Mouse (Mus musculus): ENCODE data around the gene Gm3646. TPM values are rescaled to one million over a fixed set of nuclear protein-coding genes. Genes with fewer than 3 reads are reported as not detected.

Gm3646 gene
- polyA plus RNA-seq, 1 experiment from 2014 or later = 1.1 TPM

DNA sequence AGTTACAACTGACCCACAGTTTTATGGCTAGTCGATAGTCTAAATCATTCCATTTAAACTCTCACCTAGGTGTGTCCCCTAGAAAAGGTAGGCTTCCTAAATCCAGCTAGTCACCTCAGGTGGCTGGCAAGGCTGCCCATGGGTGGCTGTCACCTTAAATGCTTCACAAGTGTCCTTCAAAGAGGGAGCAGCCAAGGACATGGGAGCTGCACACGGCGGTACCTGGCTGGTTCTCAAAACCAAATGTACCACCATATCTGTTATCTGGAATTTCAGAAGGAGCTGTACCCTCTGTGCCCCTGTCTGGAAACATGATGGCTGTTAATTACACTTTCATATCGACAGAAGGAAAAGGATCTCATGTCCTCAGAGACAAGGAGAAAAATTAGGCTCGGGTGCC lies 31.6 kb downstream of the Gm3646 start:
- no peaks in the 10 kb centered on the region for H3K27me3 ChIP-seq (ENCODE audit: control insufficient read depth, insufficient read depth, low read length)
- no peak overlapping the region for H3K4me3 ChIP-seq (ENCODE audit: low read depth, low read length)
- ATAC-seq (replicated peaks; ENCODE audit: insufficient number of reproducible peaks, low FRiP score, low TSS enrichment) = no peak
- no peak overlapping the region for H3K9ac ChIP-seq (ENCODE audit: low read depth, low read length)
- no peak overlapping the region for H3K27ac ChIP-seq (ENCODE audit: low read depth, low read length)
- no peaks in the 10 kb centered on the region for H3K9me3 ChIP-seq (replicated peaks; ENCODE audit: control insufficient read depth, low read length)
- peaks cover 6% of the 10 kb centered on the region for H3K4me1 ChIP-seq (ENCODE audit: control insufficient read depth, insufficient read depth, low read length)
- 71% methylated on average over 5 of the region's 5 CpGs for WGBS (ENCODE audit: insufficient replicate concordance)
- no peak overlapping the region for H3K4me2 ChIP-seq
- H3K36me3 ChIP-seq (ENCODE audit: control insufficient read depth, insufficient read depth, low read length) = no peaks in the 10 kb centered on the region

DNA sequence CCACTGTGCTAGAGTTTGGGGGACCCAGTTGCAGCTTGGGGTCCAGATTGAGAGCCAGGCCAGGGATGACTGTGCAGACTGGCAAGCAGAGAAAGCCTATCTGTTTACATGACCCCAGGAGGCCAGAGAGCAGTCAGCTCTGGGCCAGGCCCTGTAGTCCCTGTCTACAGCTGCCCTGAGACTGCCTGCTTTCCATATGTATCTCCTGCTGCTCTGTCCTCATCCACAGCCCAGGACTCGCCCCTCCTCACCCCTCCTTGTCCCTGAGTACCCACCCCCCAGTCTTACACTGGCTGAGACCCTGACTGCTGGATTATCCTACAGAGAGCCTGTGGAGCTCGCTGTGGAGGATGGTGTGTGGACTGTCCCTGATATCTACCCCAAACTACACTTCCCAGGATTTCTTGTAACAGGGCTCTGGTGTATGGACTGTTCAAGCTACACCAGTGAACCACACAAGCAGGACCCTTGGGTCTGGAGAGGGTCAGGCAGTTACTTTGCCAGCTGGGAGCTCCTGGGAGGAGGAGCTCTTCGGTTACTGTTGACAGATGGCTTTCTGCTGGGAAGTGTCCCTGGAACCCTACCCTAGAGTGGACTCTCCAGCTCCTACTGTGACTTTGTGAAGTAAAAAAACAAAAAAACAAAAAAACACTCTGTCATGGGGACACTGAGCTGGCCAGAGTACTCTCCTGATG lies 32.6 kb downstream of the Gm3646 start:
- H3K4me2 ChIP-seq = no peak overlapping the region
- no peaks in the 10 kb centered on the region for H3K27me3 ChIP-seq (ENCODE audit: control insufficient read depth, insufficient read depth, low read length)
- H3K27ac ChIP-seq (ENCODE audit: low read depth, low read length) = no peak overlapping the region
- H3K4me1 ChIP-seq (ENCODE audit: control insufficient read depth, insufficient read depth, low read length) = peaks cover 6% of the 10 kb centered on the region
- ATAC-seq (replicated peaks; ENCODE audit: insufficient number of reproducible peaks, low FRiP score, low TSS enrichment) = no peak
- WGBS (ENCODE audit: insufficient replicate concordance) = 16% methylated on average over 3 of the region's 3 CpGs
- H3K9me3 ChIP-seq (replicated peaks; ENCODE audit: control insufficient read depth, low read length) = no peaks in the 10 kb centered on the region
- no peak overlapping the region for H3K4me3 ChIP-seq (ENCODE audit: low read depth, low read length)
- H3K36me3 ChIP-seq (ENCODE audit: control insufficient read depth, insufficient read depth, low read length) = no peaks in the 10 kb centered on the region
- no peak overlapping the region for H3K9ac ChIP-seq (ENCODE audit: low read depth, low read length)

DNA sequence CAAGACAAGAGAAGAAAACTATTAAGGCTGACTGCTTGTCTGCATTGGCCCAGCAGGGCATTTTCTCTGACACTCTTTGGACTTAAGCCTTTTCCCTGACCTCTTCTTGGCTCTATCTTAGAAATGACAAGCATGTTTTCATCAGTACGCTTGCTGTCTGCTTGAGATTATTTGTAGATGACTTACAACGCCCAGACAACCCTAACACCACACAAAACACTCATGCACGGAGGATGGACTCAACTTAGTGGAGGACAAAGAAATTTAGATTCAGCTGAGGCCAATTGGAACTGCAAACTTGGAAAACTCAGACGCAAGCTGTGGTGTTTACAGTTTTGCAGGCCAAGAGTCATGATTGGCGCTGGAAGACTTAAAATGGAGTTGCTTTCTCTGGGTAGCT lies 34.7 kb downstream of the Gm3646 start:
- 58% methylated on average over 5 of the region's 5 CpGs for WGBS (ENCODE audit: insufficient replicate concordance)
- no peak overlapping the region for H3K9ac ChIP-seq (ENCODE audit: low read depth, low read length)
- H3K9me3 ChIP-seq (replicated peaks; ENCODE audit: control insufficient read depth, low read length) = no peaks in the 10 kb centered on the region
- no peak overlapping the region for H3K4me2 ChIP-seq
- H3K4me3 ChIP-seq (ENCODE audit: low read depth, low read length) = no peak overlapping the region
- no peak for ATAC-seq (replicated peaks; ENCODE audit: insufficient number of reproducible peaks, low FRiP score, low TSS enrichment)
- no peaks in the 10 kb centered on the region for H3K27me3 ChIP-seq (ENCODE audit: control insufficient read depth, insufficient read depth, low read length)
- H3K4me1 ChIP-seq (ENCODE audit: control insufficient read depth, insufficient read depth, low read length) = peaks cover 10% of the 10 kb centered on the region
- H3K36me3 ChIP-seq (ENCODE audit: control insufficient read depth, insufficient read depth, low read length) = no peaks in the 10 kb centered on the region
- no peak overlapping the region for H3K27ac ChIP-seq (ENCODE audit: low read depth, low read length)

DNA sequence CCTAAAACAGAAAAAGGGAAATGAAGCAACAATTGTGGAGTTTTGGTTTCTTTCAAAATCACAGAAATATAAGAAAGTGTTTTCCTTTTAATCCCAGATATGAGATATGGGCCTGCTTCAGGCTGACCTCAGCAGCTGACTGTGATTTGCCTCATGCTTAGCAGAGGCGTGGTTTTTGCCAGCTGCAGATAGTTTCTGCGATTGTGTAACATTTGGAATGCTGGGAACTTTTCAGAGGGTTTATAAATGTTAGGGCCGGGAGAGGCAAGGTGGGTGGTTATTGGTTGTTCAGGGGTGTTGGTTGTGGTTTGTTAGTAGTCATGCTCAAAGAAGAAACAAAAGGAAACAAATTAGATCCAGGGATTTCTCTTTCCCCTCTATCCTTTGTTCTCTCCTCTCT lies 37.1 kb downstream of the Gm3646 start:
- no peaks in the 10 kb centered on the region for H3K9me3 ChIP-seq (replicated peaks; ENCODE audit: control insufficient read depth, low read length)
- no peaks in the 10 kb centered on the region for H3K27me3 ChIP-seq (ENCODE audit: control insufficient read depth, insufficient read depth, low read length)
- no peak overlapping the region for H3K4me2 ChIP-seq
- peaks cover 10% of the 10 kb centered on the region for H3K4me1 ChIP-seq (ENCODE audit: control insufficient read depth, insufficient read depth, low read length)
- H3K36me3 ChIP-seq (ENCODE audit: control insufficient read depth, insufficient read depth, low read length) = no peaks in the 10 kb centered on the region
- no peak overlapping the region for H3K4me3 ChIP-seq (ENCODE audit: low read depth, low read length)
- H3K9ac ChIP-seq (ENCODE audit: low read depth, low read length) = no peak overlapping the region
- no peak for ATAC-seq (replicated peaks; ENCODE audit: insufficient number of reproducible peaks, low FRiP score, low TSS enrichment)
- WGBS (ENCODE audit: insufficient replicate concordance) = 76% methylated on average over 3 of the region's 3 CpGs
- H3K27ac ChIP-seq (ENCODE audit: low read depth, low read length) = no peak overlapping the region

DNA sequence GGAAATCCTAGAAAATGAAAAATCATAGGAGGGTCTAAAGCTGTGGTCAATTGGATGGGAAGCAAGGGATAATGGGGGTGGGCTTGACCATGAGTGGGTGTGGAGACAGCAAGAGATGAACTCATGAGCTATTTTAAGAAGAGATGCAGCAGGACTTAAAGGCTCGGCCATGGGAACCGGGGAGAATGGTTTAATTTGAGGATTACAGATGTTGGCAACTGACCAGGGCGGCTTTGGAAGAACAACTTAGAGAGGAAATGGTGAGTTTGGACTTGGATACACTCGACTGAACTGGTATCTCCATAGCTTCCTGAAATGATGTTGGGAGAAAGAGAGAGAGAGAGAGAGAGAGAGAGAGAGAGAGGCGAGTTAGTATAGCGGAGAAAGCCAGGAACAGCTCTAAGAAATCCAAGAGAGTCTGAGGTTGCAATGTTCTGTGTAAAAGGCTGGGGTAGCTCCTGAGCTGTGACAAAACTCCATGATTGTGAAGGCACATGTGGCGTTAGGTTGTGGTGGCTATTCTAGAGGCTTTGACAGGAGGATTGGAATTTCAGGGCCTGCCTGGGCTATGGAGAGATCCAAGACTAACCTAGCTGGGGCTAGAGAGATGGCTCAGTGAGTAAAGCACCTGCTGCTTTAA lies 39.2 kb downstream of the Gm3646 start:
- 61% methylated on average over 7 of the region's 7 CpGs for WGBS (ENCODE audit: insufficient replicate concordance)
- Histone ChIP-seq H3K4me2 (no peak overlapping the region), H3K9me3 (replicated peaks; ENCODE audit: control insufficient read depth, low read length) (no peaks in the 10 kb centered on the region), H3K4me3 (ENCODE audit: low read depth, low read length) (no peak overlapping the region), H3K4me1 (ENCODE audit: control insufficient read depth, insufficient read depth, low read length) (peaks cover 10% of the 10 kb centered on the region), H3K27ac (ENCODE audit: low read depth, low read length) (no peak overlapping the region), H3K9ac (ENCODE audit: low read depth, low read length) (no peak overlapping the region), H3K36me3 (ENCODE audit: control insufficient read depth, insufficient read depth, low read length) (no peaks in the 10 kb centered on the region), H3K27me3 (ENCODE audit: control insufficient read depth, insufficient read depth, low read length) (no peaks in the 10 kb centered on the region)
- no peak for ATAC-seq (replicated peaks; ENCODE audit: insufficient number of reproducible peaks, low FRiP score, low TSS enrichment)

DNA sequence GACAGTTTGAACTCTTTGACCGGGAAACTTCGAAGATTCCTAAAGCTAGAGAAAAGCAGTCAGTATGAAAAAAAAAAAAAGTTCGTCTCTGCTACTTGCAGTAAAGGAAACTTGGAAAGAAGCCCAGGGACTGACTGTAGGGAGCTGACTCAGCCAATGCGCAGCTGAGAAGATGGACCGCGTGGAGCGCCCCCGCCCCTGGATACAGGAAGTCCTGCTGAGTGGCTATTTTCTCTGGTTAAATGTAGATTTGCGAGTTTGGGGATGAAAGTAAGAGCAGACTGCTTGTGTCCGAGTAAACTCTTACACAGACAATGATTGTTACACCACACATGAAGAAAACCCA lies 43.1 kb downstream of the Gm3646 start:
- Histone ChIP-seq H3K36me3 (ENCODE audit: control insufficient read depth, insufficient read depth, low read length) (no peaks in the 10 kb centered on the region), H3K4me2 (peak overlapping the region; percentile 71), H3K4me1 (ENCODE audit: control insufficient read depth, insufficient read depth, low read length) (peaks cover 29% of the 10 kb centered on the region), H3K27ac (ENCODE audit: low read depth, low read length) (peak overlapping the region; percentile 88), H3K9me3 (replicated peaks; ENCODE audit: control insufficient read depth, low read length) (no peaks in the 10 kb centered on the region), H3K27me3 (ENCODE audit: control insufficient read depth, insufficient read depth, low read length) (no peaks in the 10 kb centered on the region), H3K9ac (ENCODE audit: low read depth, low read length) (peak overlapping the region; percentile 56), H3K4me3 (ENCODE audit: low read depth, low read length) (peak overlapping the region; percentile 37)
- peak; percentile 49; the same call in 1 of the 2 replicates for ATAC-seq (replicated peaks; ENCODE audit: insufficient number of reproducible peaks, low FRiP score, low TSS enrichment)
- 5% methylated on average over 10 of the region's 10 CpGs for WGBS (ENCODE audit: insufficient replicate concordance)

DNA sequence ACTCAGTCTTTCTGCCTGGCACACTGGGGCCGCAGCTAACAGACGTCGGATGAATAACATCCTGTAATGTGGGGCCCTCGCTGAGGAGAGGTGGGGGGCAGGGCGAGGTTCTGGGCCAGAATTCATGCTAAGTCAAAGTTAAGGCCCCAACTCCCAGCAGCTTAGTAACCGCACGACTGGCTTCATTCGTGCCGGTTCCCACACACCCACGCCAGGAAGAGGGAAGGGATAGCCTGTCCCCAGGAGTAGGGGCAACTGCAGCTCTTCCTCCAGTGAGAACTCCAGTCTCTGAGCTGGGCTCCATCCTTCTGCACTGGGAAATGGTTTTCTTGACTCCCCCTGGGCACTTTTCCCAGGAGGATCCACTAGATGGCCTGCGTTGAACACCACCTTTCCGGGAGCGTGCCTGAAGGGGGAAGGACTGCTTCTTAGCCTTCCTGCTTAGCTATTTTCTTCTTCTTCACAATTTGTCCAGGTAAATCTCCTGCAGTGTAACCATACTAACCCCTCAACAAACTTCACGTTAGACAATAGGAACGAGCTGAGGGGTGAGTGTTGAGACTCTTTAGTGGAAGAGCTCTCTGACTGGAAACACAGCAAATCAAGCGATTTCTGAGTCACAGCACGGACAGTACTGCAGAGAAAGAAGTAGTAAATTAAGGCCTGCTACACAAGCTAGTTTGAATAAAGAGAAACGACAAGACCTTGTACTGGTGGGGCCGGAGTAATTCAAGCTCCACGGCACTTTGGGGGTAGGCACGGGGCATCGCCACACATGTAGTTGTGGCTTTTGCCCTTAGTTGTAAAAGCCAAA lies 43.7 kb downstream of the Gm3646 start:
- peak overlapping the region; percentile 88 for H3K27ac ChIP-seq (ENCODE audit: low read depth, low read length)
- H3K27me3 ChIP-seq (ENCODE audit: control insufficient read depth, insufficient read depth, low read length) = no peaks in the 10 kb centered on the region
- ATAC-seq (replicated peaks; ENCODE audit: insufficient number of reproducible peaks, low FRiP score, low TSS enrichment) = no peak
- WGBS (ENCODE audit: insufficient replicate concordance) = 7% methylated on average over 22 of the region's 22 CpGs
- H3K9ac ChIP-seq (ENCODE audit: low read depth, low read length) = peak overlapping the region; percentile 56
- H3K4me3 ChIP-seq (ENCODE audit: low read depth, low read length) = peak overlapping the region; percentile 37
- H3K4me1 ChIP-seq (ENCODE audit: control insufficient read depth, insufficient read depth, low read length) = peaks cover 29% of the 10 kb centered on the region
- H3K36me3 ChIP-seq (ENCODE audit: control insufficient read depth, insufficient read depth, low read length) = no peaks in the 10 kb centered on the region
- H3K4me2 ChIP-seq = peak overlapping the region; percentile 71
- no peaks in the 10 kb centered on the region for H3K9me3 ChIP-seq (replicated peaks; ENCODE audit: control insufficient read depth, low read length)

DNA sequence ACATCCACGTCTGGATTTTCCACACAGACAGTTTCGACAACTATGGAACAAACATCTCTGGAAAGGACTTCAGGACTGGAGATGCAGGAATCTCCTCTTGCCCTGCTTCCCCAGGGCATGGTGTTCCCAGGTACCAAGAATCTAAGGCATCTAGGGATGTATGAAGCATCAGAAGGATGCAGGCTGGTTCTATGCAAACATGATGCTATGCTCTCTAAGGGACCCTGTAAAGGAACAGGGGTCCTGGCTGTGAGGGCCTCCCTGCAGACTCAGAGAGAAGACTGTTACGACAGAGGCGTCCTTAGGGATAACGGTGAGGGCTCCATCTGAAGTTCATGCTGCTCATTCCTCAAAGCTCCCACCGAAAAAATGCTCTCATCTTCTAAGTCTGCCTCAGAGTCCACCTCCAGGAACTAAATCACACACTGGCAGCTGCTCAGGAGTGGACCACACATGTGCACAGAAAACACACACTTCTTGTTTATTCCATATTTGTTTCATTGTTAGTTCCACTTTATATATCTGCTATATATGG lies 44.9 kb downstream of the Gm3646 start:
- Histone ChIP-seq H3K4me3 (ENCODE audit: low read depth, low read length) (no peak overlapping the region), H3K9ac (ENCODE audit: low read depth, low read length) (no peak overlapping the region), H3K27me3 (ENCODE audit: control insufficient read depth, insufficient read depth, low read length) (no peaks in the 10 kb centered on the region), H3K27ac (ENCODE audit: low read depth, low read length) (no peak overlapping the region), H3K9me3 (replicated peaks; ENCODE audit: control insufficient read depth, low read length) (no peaks in the 10 kb centered on the region), H3K36me3 (ENCODE audit: control insufficient read depth, insufficient read depth, low read length) (no peaks in the 10 kb centered on the region), H3K4me1 (ENCODE audit: control insufficient read depth, insufficient read depth, low read length) (peaks cover 25% of the 10 kb centered on the region), H3K4me2 (no peak overlapping the region)
- 74% methylated on average over 6 of the region's 6 CpGs for WGBS (ENCODE audit: insufficient replicate concordance)
- ATAC-seq (replicated peaks; ENCODE audit: insufficient number of reproducible peaks, low FRiP score, low TSS enrichment) = no peak

Measured in heart, embryonic 11.5 days (tissue).